Mouse (Mus musculus): ENCODE measurements around the gene Serpinb9b. TPM values are rescaled to one million over a fixed set of nuclear protein-coding genes. Genes with fewer than 3 reads are reported as not detected.

Serpinb9b gene
- total RNA-seq (2023) = not detected

DNA sequence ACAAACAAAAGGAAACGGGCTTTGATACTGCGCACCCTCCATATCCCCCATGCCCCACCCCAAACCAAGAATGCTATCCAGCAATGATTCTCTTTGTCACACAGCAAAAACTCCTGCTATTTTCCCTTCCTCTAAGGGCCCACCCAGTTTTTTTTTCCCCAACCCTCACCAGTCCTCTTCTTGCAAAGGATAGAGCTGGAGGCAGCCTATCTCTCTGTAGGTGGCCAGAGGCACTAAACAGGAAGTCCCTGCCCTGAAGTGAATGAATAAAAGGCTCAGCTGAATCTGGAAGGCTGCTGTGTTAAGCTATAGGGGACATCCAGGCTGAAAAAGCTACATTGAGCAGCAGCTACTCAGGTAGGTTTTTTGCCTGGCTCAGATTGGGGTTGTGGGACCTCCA, at the start of gene Serpinb9b:
TSS of gene Serpinb9b (plus strand) at position 173 of the 400 bp plus-strand sequence.

DNA sequence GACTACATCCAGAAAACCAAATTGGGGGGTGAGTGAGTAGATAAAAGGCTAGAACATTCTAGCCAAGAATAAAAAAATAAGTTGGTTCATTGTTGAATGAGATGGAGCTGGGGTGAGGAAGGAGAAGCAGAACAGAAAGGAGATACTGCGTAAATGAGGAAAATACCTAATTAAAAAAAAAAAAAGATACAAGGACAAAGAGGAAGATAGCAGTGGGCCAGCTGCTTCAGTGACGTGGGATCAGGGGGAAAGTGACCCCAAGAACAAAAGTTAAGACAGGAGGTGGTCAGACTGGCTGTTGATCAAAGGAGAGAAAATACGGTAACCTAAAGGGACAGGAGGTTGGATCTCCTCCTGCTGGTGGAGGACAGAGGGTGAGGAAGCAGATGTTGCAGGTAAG, 24.3 kb upstream of the Serpinb9b start, which contains the start of gene Serpinb9:
TSS of gene Serpinb9 (plus strand) at position 301 of the 400 bp plus-strand sequence.

DNA sequence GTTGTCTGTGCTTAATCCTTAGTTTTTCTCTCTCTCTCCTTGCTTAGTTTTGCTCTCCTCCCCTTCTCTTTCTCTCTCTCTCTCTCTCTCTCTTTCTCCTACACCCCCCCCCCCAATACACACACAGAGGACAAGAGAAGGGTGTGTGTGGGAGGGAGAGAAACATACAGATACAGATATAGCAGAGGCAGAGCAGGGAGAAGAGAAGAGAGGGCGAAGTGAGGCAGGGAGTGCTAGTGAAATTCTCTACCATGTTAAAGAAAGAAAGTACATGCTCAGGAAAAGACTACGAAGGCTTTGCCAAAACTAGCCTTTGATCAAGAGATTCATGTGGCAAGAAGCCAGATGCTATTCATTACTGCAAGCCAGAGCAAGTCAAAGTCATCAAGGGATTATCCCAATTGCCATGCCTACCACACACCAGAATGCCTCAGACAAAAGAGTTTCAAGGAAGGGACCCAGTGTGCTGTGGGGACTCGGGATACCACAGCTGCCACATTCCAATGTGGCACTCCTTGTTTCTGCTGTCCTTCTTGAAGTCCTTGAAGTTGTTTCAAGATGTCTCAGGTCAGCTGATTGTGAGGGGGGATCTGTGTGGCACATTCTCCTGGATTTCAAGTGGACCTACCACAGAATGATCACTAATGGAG, 51.0 kb downstream of the Serpinb9b start, which contains the start of gene Serpinb1b:
TSS of gene Serpinb1b (plus strand) at position 520 of the 650 bp plus-strand sequence.

Other genes starting within 250 kb of the Serpinb9b start
- not detected for gene Mylk4, start 243.5 kb upstream of the Serpinb9b start, total RNA-seq (2023)
- gene Wrnip1, start 225.4 kb upstream of the Serpinb9b start, total RNA-seq (2023) = 37.5 TPM
- gene D930007J09Rik, start 224.6 kb upstream of the Serpinb9b start, total RNA-seq (2023) = not detected
- 26.0 TPM for gene Serpinb1a, start 176.2 kb upstream of the Serpinb9b start, total RNA-seq (2023)
- not detected for gene Serpinb1c, start 129.2 kb upstream of the Serpinb9b start, total RNA-seq (2023)
- 6.1 TPM for gene Serpinb6b, start 62.2 kb upstream of the Serpinb9b start, total RNA-seq (2023)
- 5.4 TPM for gene Serpinb9, start 24.2 kb upstream of the Serpinb9b start, total RNA-seq (2023)
- gene Serpinb1b, start 51.2 kb downstream of the Serpinb9b start, total RNA-seq (2023) = not detected
- gene Serpinb9c, start 132.3 kb downstream of the Serpinb9b start, total RNA-seq (2023) = not detected
- gene Serpinb9d, start 165.5 kb downstream of the Serpinb9b start, total RNA-seq (2023) = not detected
- not detected for gene Serpinb9e, start 222.2 kb downstream of the Serpinb9b start, total RNA-seq (2023)

Measured in CD8-positive naive resting alpha-beta T cell, adult 57 days (primary cell).